Mouse (Mus musculus) G1E (cell line): ENCODE results near the gene Cenpo. TPM values are rescaled to one million over a fixed set of nuclear protein-coding genes. Genes with fewer than 3 reads are reported as not detected.

Experiments used
- ATAC-seq: 2 replicates; pipeline ENCODE4 v1.8.0; 2016; ENCODE audit warnings: mild to moderate bottlenecking; ENCODE audit not compliant: insufficient number of reproducible peaks, poor library complexity, low FRiP score, severe bottlenecking; ENCODE audit errors: extremely low read depth
- DNase-seq: peaks from one replicate; pipeline ENCODE4 v3.0.0; 2012; ENCODE audit warnings: low spot score
- H3K27me3 ChIP-seq: 2 replicates; pipeline ENCODE4 v1.6.1; 2012; ENCODE audit warnings: mild to moderate bottlenecking, low read length, inconsistent platforms; ENCODE audit not compliant: insufficient read depth
- H3K36me3 ChIP-seq: replicated peaks from 2 replicates; pipeline ENCODE3; 2012; ENCODE audit warnings: mild to moderate bottlenecking, inconsistent platforms
- H3K4me1 ChIP-seq: 2 replicates; pipeline ENCODE4 v1.6.1; 2012; ENCODE audit warnings: low read depth, low read length, inconsistent platforms, mixed read lengths; ENCODE audit not compliant: insufficient read depth
- H3K4me3 ChIP-seq: 2 replicates; pipeline ENCODE4 v1.5.1; 2012; ENCODE audit warnings: low read depth, mild to moderate bottlenecking, inconsistent platforms, low read length, moderate library complexity, mixed read lengths
- H3K9me3 ChIP-seq: replicated peaks from 2 replicates; pipeline ENCODE4 v1.6.1; 2012; ENCODE audit warnings: inconsistent platforms
- CTCF ChIP-seq: IDR thresholded peaks from 2 replicates; pipeline ENCODE4 v1.5.1; 2012; ENCODE audit warnings: low read depth, low read length, inconsistent platforms, mixed read lengths
- GATA1 ChIP-seq: IDR thresholded peaks from 2 replicates; pipeline ENCODE4 v1.6.1; 2012; ENCODE audit warnings: borderline replicate concordance, low read length, inconsistent platforms, mixed read lengths
- GATA2 ChIP-seq: IDR thresholded peaks from 2 replicates; pipeline ENCODE4 v1.6.1; 2012; ENCODE audit warnings: low read depth, low read length, inconsistent platforms, borderline replicate concordance
- POLR2AphosphoS5 ChIP-seq: IDR thresholded peaks from 2 replicates; pipeline ENCODE4 v1.6.1; 2012; ENCODE audit warnings: low read depth, low read length, inconsistent platforms; ENCODE audit not compliant: insufficient replicate concordance
- TAL1 ChIP-seq: conservative IDR thresholded peaks from 2 replicates; pipeline ENCODE4 v1.6.1; 2012; ENCODE audit warnings: low read depth, low read length, inconsistent platforms, mixed read lengths
- polyA plus RNA-seq: library from polyadenylated mRNA; stranded (reverse); fragments of >175 nt; gene quantifications from 2 replicates; pipeline ENCODE4 v1.2.3, GENCODE M21; 2012
- total RNA-seq, 2 experiments: library from RNA; stranded (forward) in 1 of 2; stranded (reverse) in 1 of 2; fragments of 200-1000 nt in 1 of 2; fragments of >200 nt in 1 of 2; fragmentation: Nextera tagmentation in 1 of 2; gene quantifications; 2 replicates each; pipeline ENCODE4 v1.2.3; 2014 to 2017

The Cenpo gene
- total and polyA plus RNA-seq, 3 experiments: 3.2 to 40.6 (median 39.1) TPM

GRCm38 (mm10) chr12:4202206-4202605, 31.9 kb downstream of the Cenpo start:
- ATAC-seq: no peak
- DNase-seq: no peak
- H3K27me3 ChIP-seq: no peaks in the 10 kb centered on the region
- TF ChIP-seq CTCF (no peak), GATA2 (no peak), GATA1 (no peak), TAL1 (no peak), POLR2AphosphoS5 (no peak)
- H3K9me3 ChIP-seq: no peaks in the 10 kb centered on the region
- H3K4me3 ChIP-seq: no peak overlapping the region
- peaks cover 23% of the 10 kb centered on the region for H3K36me3 ChIP-seq
- no peaks in the 10 kb centered on the region for H3K4me1 ChIP-seq

DNA sequence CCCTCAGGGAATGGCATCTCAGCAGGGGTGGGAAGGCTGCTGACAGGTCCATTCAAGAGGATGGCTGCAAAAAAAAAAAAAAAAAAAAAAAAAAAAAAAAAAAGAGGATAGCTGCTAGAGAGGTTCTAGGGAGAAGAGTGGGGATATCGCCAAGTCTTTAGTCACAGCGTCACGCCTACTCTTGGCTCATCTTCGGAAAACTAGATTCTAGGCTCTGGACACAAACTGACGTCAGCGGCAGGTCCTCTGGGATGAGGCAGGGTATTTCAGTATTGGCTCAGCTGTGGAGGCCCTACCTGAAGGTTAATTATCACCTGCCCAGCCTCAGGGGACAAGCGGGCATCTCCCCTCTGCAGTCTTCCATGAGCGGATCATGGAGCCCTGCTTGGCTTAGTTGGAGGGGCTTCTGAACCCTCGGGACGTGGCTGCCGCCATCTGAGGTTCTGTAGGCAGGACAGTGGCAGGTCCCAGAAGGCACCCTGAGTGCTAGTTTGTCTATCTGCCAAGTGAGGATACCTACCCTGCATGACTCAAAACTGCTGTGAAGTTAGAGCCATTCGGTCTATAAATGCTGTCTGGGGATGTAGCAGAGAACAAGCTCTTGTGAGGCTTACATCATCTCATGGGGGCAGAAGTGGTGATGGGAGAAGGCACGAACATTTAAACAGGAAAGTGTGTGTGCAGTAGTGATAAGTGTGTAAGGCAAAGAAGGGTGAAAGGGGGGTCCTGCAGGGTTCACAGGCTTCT, 32.5 kb downstream of the Cenpo start:
- no peak for TF ChIP-seq POLR2AphosphoS5
- TF ChIP-seq GATA2: no peak
- TF ChIP-seq GATA1: no peak
- no peaks in the 10 kb centered on the region for H3K4me1 ChIP-seq
- no peak for DNase-seq
- H3K36me3 ChIP-seq: peaks cover 17% of the 10 kb centered on the region
- peaks cover 1% of the 10 kb centered on the region; the same call in 1 of the 2 replicates for H3K27me3 ChIP-seq
- H3K4me3 ChIP-seq: no peak overlapping the region
- no peaks in the 10 kb centered on the region for H3K9me3 ChIP-seq
- no peak for ATAC-seq

- Histone ChIP-seq H3K27me3 (peaks cover 3% of the 10 kb centered on the region; the same call in 1 of the 2 replicates), H3K9me3 (no peaks in the 10 kb centered on the region), H3K4me3 (no peak overlapping the region), H3K36me3 (peaks cover 2% of the 10 kb centered on the region), H3K4me1 (no peaks in the 10 kb centered on the region)
- no peak for TF ChIP-seq GATA2
- no peak for TF ChIP-seq TAL1
- TF ChIP-seq GATA1: no peak
- ATAC-seq (no peak), DNase-seq (no peak)
Measured at GRCm38 (mm10) chr12:4199271-4199670, 34.8 kb downstream of the Cenpo start.

- Histone ChIP-seq H3K9me3 (no peaks in the 10 kb centered on the region), H3K36me3 (no peaks in the 10 kb centered on the region), H3K27me3 (peaks cover 3% of the 10 kb centered on the region; the same call in 1 of the 2 replicates), H3K4me3 (no peak overlapping the region), H3K4me1 (no peaks in the 10 kb centered on the region)
- DNase-seq: no peak
- ATAC-seq: no peak
- no peak for TF ChIP-seq CTCF
- no peak for TF ChIP-seq GATA2
Measured at GRCm38 (mm10) chr12:4198702-4199101, 35.4 kb downstream of the Cenpo start.

GRCm38 (mm10) chr12:4194643-4195042, 39.5 kb downstream of the Cenpo start:
- no peaks in the 10 kb centered on the region for H3K9me3 ChIP-seq
- no peaks in the 10 kb centered on the region for H3K4me1 ChIP-seq
- H3K36me3 ChIP-seq: no peaks in the 10 kb centered on the region
- ATAC-seq: no peak
- no peak overlapping the region for H3K4me3 ChIP-seq
- TF ChIP-seq GATA2 (no peak), GATA1 (no peak)
- H3K27me3 ChIP-seq: peaks cover 3% of the 10 kb centered on the region; the same call in 1 of the 2 replicates
- no peak for DNase-seq

DNA sequence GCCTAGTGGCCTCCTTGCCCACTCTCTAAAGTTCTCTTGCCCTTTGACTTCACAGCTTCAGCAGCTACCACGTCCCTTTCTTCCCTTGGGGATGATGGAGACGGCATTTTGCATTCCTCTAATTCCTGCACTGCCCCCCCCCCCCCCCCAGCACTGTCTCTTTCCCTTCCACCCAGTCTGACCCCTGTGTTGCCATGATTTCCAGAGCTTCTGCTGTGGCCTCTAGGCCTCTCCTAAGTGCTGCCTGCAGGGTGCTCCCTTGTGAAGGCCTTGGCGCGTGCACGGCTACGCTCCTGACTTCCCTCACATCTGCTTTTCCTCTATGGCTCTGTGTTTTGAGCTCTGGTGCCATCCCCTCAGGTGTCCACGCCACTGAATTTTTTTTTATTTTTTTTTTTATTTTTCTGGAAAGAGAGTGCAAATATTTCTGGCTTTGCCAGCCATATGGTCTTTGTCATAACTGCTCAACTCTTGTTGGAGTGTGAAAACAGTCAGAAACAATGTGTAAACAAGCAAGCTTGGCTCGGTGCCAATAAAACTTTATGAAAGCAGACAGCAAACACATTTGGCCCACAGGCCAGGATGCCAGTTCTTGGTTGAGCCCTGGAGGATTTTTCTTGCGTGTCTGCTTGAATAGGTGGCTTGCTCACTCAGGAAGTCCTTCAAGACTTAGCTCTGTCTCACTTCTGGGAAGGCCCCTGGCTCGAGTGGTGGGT, 40.9 kb downstream of the Cenpo start:
- no peak overlapping the region for H3K4me3 ChIP-seq
- H3K9me3 ChIP-seq: no peaks in the 10 kb centered on the region
- ATAC-seq (no peak), DNase-seq (no peak)
- no peaks in the 10 kb centered on the region for H3K36me3 ChIP-seq
- peaks cover 2% of the 10 kb centered on the region; the same call in 1 of the 2 replicates for H3K4me1 ChIP-seq
- TF ChIP-seq GATA2 (no peak), POLR2AphosphoS5 (no peak), CTCF (no peak), TAL1 (no peak), GATA1 (no peak)
- H3K27me3 ChIP-seq: peaks cover 3% of the 10 kb centered on the region; the same call in 1 of the 2 replicates
